Mouse (Mus musculus): ENCODE data around the gene Mpig6b. TPM values are rescaled to one million over a fixed set of nuclear protein-coding genes. Genes with fewer than 3 reads are reported as not detected.

The Mpig6b gene
- total RNA-seq, 2 experiments from 2014 or later: not detected

- intact Hi-C loops (cut with DNase I): no loop called here
- DNase-seq: no peak
These were observed 22.2 kb upstream of the Mpig6b start for GRCm38 (mm10) chr17:35088151-35088550.

- no peak for DNase-seq
- intact Hi-C loops (cut with DNase I): no loop called here
These were observed 19.4 kb upstream of the Mpig6b start, which contains the start of gene Ly6g6f for GRCm38 (mm10) chr17:35085208-35085865. TSS of gene Ly6g6f (minus strand) at chr17:35085610.

GRCm38 (mm10) chr17:35083929-35084497, 18.0 kb upstream of the Mpig6b start:
- intact Hi-C loops (cut with DNase I): no loop called here
- DNase-seq: no peak

DNA sequence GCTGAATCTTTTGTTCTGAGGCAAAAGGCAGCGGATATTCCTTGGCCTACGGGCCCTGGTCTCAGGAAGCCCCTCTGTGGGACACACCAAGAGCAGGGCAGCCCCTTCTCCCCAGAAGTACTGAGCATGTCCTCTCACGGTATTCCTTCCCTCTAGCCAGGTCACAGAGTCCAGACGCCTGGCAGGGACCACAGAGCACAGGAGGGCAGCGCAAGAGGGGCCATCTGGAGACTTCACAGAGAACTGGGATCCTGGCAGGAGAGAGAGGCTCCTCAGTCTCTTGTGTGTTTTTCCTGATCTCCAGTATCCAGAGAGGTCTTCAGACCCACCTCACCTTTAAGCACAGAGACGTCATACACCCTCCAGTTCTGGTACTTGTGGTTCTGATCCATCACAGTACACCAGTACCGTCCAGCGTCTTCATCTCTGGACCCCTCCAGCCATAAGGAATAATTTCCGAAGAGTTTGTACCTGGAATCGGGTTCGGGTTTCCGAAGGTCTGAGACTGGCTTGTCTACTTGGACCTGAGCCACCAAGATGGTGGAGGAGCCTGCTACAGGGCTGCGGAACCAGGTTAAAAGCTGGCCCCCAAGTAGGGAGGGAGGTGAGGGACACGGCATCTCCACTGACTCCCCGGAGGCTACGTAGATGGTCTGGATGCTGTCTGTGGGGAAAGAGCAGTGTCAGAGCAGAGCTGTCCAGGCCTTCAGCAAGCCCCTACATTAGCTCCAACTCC, 17.0 kb upstream of the Mpig6b start:
- DNase-seq: no peak
- intact Hi-C loops (cut with DNase I): no loop called here

DNA sequence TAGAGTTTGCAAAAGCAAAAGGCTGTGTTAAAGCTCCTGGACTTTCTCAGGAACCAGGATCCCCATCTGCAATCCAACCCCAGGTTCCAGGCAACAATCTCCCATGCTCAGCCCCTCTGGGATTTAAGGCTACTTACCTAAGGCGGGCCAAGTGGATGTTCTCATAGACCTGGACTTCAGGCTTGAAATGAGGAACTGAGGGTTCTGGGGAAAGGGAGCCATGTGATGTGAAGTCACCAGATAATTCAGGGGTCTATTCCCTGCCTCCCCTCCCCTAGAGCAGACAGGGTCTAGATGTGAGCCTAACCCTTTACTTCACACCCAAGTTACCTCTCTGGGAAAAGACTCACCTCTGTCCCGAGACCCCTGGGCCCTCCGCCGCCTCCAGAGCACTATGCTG, 14.7 kb upstream of the Mpig6b start:
- no peak for DNase-seq
- intact Hi-C loops (cut with DNase I): no loop called here

DNA sequence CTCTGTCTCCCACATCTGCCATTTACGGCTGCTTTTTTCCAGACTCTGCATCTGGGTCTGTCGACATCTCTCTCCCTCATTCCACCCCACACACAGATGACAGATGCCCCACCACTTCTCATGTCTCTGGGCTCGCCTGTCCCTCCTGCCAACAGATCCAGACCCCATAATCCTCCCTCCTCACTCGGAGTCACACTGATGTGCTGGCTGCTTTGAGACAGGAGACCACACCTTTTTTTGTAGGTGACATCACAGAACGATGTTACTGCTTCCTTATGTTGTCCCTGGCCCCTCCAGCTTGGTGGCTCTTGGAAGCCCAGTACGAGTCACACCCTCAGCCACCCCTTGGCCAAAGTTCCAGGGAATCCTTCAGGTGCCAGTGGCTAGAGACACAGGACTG, 14.3 kb upstream of the Mpig6b start:
- intact Hi-C loops (cut with DNase I): no loop called here
- no peak for DNase-seq

GRCm38 (mm10) chr17:35079778-35080177, 13.8 kb upstream of the Mpig6b start:
- DNase-seq: no peak
- intact Hi-C loops (cut with DNase I): no loop called here

DNA sequence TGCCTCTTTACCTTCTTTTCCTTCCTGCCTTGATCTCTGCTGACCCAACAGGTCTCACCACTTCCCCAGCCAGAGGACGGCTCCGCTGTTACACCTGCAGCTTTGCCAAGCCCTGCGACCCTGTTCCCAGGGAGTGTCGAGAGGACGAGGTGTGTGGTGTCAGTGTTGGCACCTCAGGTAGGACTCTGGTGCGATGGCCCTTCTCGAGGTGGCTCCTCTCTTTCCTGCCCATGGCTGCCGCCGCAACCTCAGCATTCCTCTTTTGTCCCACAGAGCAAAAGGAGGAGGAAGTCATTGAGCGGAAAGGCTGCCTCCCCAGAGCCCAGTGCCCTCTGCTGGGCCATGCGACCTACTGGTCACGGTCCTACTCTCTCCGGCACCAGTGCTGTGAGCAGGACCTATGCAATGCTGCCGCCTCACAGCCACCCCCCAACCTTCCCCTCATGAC, 11.8 kb upstream of the Mpig6b start, which contains the start of gene Ly6g6d:
Ly6g6d (minus strand) TSS at position 280 of the 448 bp plus-strand sequence.
- peak; percentile 46 for DNase-seq
- intact Hi-C loops (cut with DNase I): no loop called here

- intact Hi-C loops (cut with DNase I): no loop called here
- no peak for DNase-seq
These were observed 11.3 kb upstream of the Mpig6b start for GRCm38 (mm10) chr17:35077285-35077684.

GRCm38 (mm10) chr17:35076507-35077176, 10.7 kb upstream of the Mpig6b start, which contains the start of gene Ly6g6e:
TSS of gene Ly6g6e (plus strand) at chr17:35076902.
- DNase-seq: no peak
- intact Hi-C loops (cut with DNase I): no loop called here

DNA sequence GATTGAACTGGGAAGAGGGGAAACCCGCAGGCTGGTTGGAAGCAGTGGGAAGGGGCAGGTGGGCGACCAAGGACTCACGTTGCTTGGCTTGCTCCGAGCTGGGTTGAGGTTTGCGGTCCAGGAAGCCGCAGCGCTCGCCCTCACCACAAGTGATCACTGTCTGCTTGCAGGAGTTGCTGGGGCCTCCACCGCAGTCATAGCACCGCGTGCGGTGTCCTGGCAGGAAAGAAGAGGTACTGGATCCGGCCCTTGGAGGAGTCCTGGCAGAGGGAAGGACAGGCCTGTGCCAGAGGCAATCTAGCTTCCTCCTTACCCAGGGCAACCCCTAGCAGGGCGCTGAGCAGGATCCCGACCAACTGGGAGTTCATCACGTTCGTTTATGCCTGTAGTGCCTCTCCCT, 8.1 kb upstream of the Mpig6b start:
- DNase-seq: peak; percentile 48
- intact Hi-C loops (cut with DNase I): no loop called here

- DNase-seq: no peak
- intact Hi-C loops (cut with DNase I): no loop called here
These were observed 5.5 kb upstream of the Mpig6b start for GRCm38 (mm10) chr17:35071454-35071853.

DNA sequence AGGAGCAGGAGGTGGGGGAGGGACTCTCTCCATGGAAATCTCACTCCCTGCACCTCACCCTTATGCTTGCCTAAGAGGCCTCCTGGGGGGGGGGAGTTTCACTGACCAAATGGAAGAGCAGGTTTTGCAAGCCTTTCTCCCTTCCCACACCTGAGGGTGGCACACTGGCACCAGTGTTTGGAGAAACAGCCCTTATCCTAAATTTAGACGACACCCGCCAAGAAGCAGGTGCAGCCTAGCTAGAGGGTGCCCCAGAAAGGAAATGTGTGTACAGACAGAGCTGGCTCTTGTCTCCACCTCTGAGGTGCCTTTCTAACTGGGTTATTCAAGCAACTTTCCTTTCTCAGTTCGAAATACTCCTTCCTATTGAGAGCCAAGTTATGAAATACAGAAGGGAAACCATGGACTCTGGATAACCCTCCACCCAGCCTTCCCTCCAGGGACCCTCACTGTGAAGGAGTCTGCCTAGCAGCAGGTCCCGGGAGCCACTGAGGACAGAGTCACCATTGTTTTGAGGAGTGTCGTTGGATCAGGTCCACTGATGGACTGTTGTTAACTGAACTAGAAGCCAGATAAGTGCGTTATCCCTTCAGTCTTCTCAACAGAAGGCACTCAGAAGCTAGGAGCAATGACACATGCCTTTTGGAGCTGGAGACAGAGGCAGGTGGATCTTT, 4.7 kb upstream of the Mpig6b start:
- intact Hi-C loops (cut with DNase I): no loop called here

GRCm38 (mm10) chr17:35068213-35068914, 2.4 kb upstream of the Mpig6b start:
- intact Hi-C loops (cut with DNase I): no loop called here
- no peak for DNase-seq

More for the DNA sequence above, 4.7 kb upstream of the Mpig6b start:
- no peak for DNase-seq

- intact Hi-C loops (cut with DNase I): no loop called here
- no peak for DNase-seq
These were observed 735 bp downstream of the Mpig6b start, which contains the start of gene Ly6g6c for GRCm38 (mm10) chr17:35064951-35065947. TSS of gene Ly6g6c (plus strand) at chr17:35065388.

DNA sequence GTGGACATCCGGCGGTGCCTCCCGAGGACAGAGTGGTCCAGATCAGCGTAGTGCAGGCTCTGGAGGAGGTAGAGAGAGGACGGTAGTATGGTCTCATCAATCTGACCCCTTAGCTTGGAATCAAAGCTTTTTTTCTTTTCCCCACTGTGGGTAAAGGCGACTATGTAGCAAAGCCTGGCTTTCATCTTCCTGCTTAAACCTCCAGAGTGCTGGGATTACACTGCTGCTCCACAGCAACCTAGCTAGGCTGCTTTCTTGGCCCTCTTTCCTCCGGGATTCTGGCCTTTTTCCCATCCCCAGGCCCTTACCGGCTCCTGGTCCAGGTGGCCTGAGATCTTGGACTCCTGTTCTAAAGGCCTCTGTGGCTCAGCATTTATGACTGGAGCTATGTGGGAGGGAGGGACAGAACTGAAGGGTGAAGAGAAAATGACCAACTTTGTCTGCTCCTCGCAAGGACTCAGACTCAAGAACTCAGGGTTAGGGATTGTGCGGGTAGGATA, 1.6 kb downstream of the Mpig6b start:
- DNase-seq: no peak
- intact Hi-C loops (cut with DNase I): no loop called here

GRCm38 (mm10) chr17:35063466-35063865, 2.5 kb downstream of the Mpig6b start:
- intact Hi-C loops (cut with DNase I): no loop called here

DNA sequence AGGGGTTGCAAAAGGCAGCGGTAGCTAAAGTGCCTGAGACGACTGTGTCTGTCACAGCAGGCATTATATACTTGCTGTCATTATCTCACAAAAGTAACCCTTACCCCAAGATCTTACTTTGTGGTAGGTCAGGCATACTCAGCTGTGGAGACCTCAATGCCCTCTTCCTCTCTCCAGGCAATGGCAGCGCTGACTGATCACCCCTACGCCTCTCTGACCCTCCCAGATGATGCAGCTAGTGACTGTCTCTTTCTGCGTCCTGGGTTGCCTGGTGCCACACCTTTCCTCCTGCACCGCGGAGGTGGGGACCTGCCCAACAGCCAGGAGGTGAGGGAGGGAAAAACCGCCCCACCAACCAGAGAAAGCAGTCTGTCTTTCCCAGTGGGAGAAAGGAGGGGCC, 4.7 kb downstream of the Mpig6b start:
- intact Hi-C loops (cut with DNase I): no loop called here

More at GRCm38 (mm10) chr17:35063466-35063865, 2.5 kb downstream of the Mpig6b start:
- peak; percentile 70 for DNase-seq

More for the DNA sequence above, 4.7 kb downstream of the Mpig6b start:
- no peak for DNase-seq

Data from left cerebral cortex, postnatal 4 days (tissue).